Mouse (Mus musculus) kidney, adult 2 months (tissue): ENCODE data around the gene Lrba. TPM values are rescaled to one million over a fixed set of nuclear protein-coding genes. Genes with fewer than 3 reads are reported as not detected.
A peak's percentile ranks its signal among the peaks of the same experiment; 100 is the strongest.

Experiments
- DNase-seq: peaks from one replicate; pipeline ENCODE4 v3.0.0; 2021
- H3K27ac ChIP-seq: fragments of 200-500 bp; 2 replicates; pipeline ENCODE4 v1.5.1; 2012; ENCODE audit warnings: low read depth, low read length, control low read depth, inconsistent platforms; ENCODE audit not compliant: insufficient read depth
- H3K27me3 ChIP-seq: fragments of 200-500 bp; replicated peaks from 2 replicates; pipeline ENCODE4 v1.6.1; 2012; ENCODE audit warnings: mild to moderate bottlenecking, moderate library complexity, low read length, inconsistent platforms; ENCODE audit not compliant: control insufficient read depth, insufficient read depth
- H3K36me3 ChIP-seq: fragments of 200-500 bp; 2 replicates; pipeline ENCODE4 v1.6.1; 2012; ENCODE audit warnings: mild to moderate bottlenecking, moderate library complexity, low read length, inconsistent platforms; ENCODE audit not compliant: control insufficient read depth, insufficient read depth
- H3K4me1 ChIP-seq: fragments of 200-500 bp; 2 replicates; pipeline ENCODE4 v1.6.1; 2011; ENCODE audit warnings: low read length; ENCODE audit not compliant: control insufficient read depth, insufficient read depth
- H3K4me3 ChIP-seq: fragments of 200-500 bp; 2 replicates; pipeline ENCODE4 v1.5.1; 2011; ENCODE audit warnings: mild to moderate bottlenecking, low read depth, low read length, control low read depth; ENCODE audit not compliant: insufficient read depth
- CTCF ChIP-seq: fragments of 200-500 bp; conservative IDR thresholded peaks from 2 replicates; pipeline ENCODE4 v1.5.1; 2011; ENCODE audit warnings: low read depth, mild to moderate bottlenecking, control low read depth, low read length, moderate library complexity, mixed read lengths; ENCODE audit not compliant: insufficient read depth, insufficient read length
- POLR2A ChIP-seq: fragments of 200-500 bp; IDR thresholded peaks from one replicate; pipeline ENCODE4 v1.6.1; 2011; ENCODE audit warnings: low read depth, low read length, control low read depth
- WGBS: fragments of 180-500 bp; shearing (Covaris S2); methylation state at CpG from one replicate; pipeline ENCODE4 v1.1.7; 2018; 5-methylcytosine and 5-hydroxymethylcytosine counted together
- polyA plus RNA-seq: library from polyadenylated mRNA; depleted of rRNA; stranded (reverse); fragments of >200 nt; gene quantifications from 2 replicates; pipeline ENCODE4 v1.2.3, GENCODE M21; 2012

The Lrba gene
- polyA plus RNA-seq, 1 experiment: 36.4 TPM

DNA sequence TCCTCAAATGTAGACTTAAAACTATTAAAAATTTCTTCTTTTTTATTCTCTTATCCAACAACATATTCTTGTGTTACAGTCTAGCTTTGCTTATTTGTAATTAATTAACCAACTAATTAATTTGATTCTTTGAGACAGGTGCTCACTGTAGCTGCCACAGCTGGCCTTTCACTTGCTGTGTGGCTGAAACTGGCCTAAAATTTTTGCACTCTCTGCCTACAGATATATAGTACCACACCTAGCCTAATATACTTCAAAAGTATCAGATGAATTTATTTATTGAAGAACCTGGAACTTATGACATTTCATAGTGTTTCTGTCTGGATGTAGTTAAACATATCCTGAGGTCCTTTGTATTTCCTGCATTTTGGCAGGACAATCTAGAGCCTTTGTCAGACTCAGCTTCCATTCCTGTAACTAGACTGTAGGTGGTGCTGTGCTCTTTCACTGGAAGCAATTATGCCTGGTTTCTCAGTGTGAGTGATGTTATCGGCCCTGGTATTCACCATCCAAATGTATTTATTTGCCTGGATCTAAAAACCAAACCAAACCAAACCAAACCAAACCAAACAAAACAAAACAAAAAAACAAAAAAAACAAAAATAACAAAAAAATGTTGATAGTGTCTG lies 43.7 kb downstream of the Lrba start:
- TF ChIP-seq CTCF (peak; percentile 23; the same call in 1 of the 2 replicates), POLR2A (no peak)
- no peak overlapping the region for H3K4me3 ChIP-seq
- 3% methylated on average over 1 of the region's 1 CpGs for WGBS
- no peaks in the 10 kb centered on the region for H3K27me3 ChIP-seq
- H3K27ac ChIP-seq: no peak overlapping the region
- no peaks in the 10 kb centered on the region for H3K36me3 ChIP-seq
- DNase-seq: peak; percentile 48
- no peaks in the 10 kb centered on the region for H3K4me1 ChIP-seq

DNA sequence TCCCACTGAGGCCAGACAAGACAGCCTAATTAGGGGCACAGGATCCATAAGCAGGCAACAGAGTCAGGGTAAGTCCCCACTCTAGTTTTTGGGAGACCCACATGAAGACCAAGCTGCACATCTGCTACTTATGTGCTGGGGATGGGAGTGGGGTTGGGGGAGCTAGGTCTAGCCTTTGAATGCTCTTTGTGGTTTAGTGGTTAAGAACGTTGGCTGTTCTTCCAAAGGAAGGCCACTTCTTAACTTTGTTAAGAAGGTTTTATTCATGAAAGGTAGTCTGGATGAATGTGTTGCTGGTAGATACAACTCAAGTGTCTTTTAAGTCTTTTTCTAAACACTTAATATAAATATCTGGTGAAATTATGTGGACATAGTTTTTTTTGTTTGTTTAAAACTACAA lies 51.2 kb downstream of the Lrba start:
- H3K4me3 ChIP-seq: no peak overlapping the region
- H3K36me3 ChIP-seq: no peaks in the 10 kb centered on the region
- no peak overlapping the region for H3K27ac ChIP-seq
- H3K27me3 ChIP-seq: no peaks in the 10 kb centered on the region
- TF ChIP-seq CTCF (no peak), POLR2A (no peak)
- no peak for DNase-seq
- WGBS: 65% methylated on average over 1 of the region's 1 CpGs
- no peaks in the 10 kb centered on the region for H3K4me1 ChIP-seq

DNA sequence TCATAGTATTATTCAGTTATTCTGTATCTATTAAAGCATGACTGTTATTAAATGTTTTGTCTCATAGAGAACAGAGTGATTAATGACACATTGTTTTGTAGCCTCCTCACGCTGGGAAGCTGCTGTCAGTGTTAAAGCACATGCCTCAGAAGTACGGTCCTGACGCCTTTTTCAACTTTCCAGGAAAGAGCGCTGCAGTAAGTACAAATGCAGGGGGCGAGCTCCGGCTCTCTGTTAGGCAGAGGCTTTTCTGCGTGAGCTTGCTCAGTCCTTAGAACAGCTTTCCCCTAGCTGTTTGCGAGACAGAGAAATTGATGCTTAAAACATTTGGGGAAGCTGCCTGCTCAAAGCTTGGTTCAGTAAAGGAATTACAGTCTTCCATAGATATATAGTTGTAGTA lies 66.8 kb downstream of the Lrba start:
- peak; percentile 7 for DNase-seq

GRCm38 (mm10) chr3:86294866-86295265 lies 70.4 kb downstream of the Lrba start:
- no peaks in the 10 kb centered on the region for H3K27me3 ChIP-seq
- DNase-seq: no peak
- no peak overlapping the region for H3K27ac ChIP-seq
- TF ChIP-seq CTCF (no peak), POLR2A (no peak)
- no peak overlapping the region for H3K4me3 ChIP-seq
- H3K36me3 ChIP-seq: no peaks in the 10 kb centered on the region; the same call in none of the 2 replicates
- WGBS: 86% methylated on average over 1 of the region's 1 CpGs
- no peaks in the 10 kb centered on the region for H3K4me1 ChIP-seq

More for the DNA sequence above, 66.8 kb downstream of the Lrba start:
- Histone ChIP-seq H3K4me3 (no peak overlapping the region), H3K4me1 (no peaks in the 10 kb centered on the region), H3K36me3 (no peaks in the 10 kb centered on the region; the same call in none of the 2 replicates), H3K27ac (no peak overlapping the region), H3K27me3 (no peaks in the 10 kb centered on the region)
- TF ChIP-seq POLR2A: no peak
- TF ChIP-seq CTCF: no peak
- 64% methylated on average over 8 of the region's 8 CpGs for WGBS

GRCm38 (mm10) chr3:86296214-86296613 lies 71.7 kb downstream of the Lrba start:
- no peak for TF ChIP-seq CTCF
- H3K27me3 ChIP-seq: no peaks in the 10 kb centered on the region
- 70% methylated on average over 8 of the region's 8 CpGs for WGBS

DNA sequence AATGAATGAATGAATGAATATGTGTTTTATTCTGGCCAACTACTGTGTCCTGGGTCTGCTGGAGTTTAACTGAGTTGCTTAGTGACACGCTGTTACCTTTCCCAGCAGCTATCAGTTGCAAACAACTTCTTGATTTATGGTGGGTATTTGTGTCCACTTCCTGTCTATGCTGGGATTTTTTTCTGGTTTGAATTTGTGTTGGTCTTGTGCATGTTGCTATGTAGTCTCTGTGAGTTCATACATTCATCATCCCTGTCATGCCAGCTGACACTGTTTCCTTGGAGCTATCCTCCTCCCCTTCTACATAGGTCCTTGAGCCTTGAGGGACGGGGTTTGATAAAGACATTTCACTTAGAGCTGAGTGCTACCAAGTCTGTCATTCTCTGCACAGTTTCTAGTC lies 84.4 kb downstream of the Lrba start:
- DNase-seq: no peak
- Histone ChIP-seq H3K27ac (no peak overlapping the region), H3K27me3 (no peaks in the 10 kb centered on the region), H3K36me3 (no peaks in the 10 kb centered on the region; the same call in 1 of the 2 replicates), H3K4me1 (no peaks in the 10 kb centered on the region), H3K4me3 (no peak overlapping the region)
- no peak for TF ChIP-seq POLR2A
- no peak for TF ChIP-seq CTCF
- 67% methylated on average over 2 of the region's 2 CpGs for WGBS

More at GRCm38 (mm10) chr3:86296214-86296613, 71.7 kb downstream of the Lrba start:
- DNase-seq: no peak
- Histone ChIP-seq H3K4me3 (no peak overlapping the region), H3K27ac (no peak overlapping the region), H3K36me3 (no peaks in the 10 kb centered on the region; the same call in none of the 2 replicates), H3K4me1 (no peaks in the 10 kb centered on the region)

GRCm38 (mm10) chr3:86310216-86310615 lies 85.7 kb downstream of the Lrba start:
- Histone ChIP-seq H3K4me3 (no peak overlapping the region), H3K27me3 (no peaks in the 10 kb centered on the region), H3K4me1 (no peaks in the 10 kb centered on the region), H3K27ac (no peak overlapping the region), H3K36me3 (no peaks in the 10 kb centered on the region)
- peak; percentile 57 for DNase-seq
- 49% methylated on average over 5 of the region's 5 CpGs for WGBS
- TF ChIP-seq POLR2A: no peak
- no peak for TF ChIP-seq CTCF
